Mouse (Mus musculus) heart, adult 9 months (tissue): ENCODE data around the gene Olfr782.
"Not testable (repeated sequence)": the region's sequence is repeated elsewhere in the genome, so short reads cannot be mapped to it uniquely, and the experiment has no call there.

ENCODE experiments used
- DNase-seq, 2 experiments: peaks; one replicate each; pipeline ENCODE4 v3.0.0; 2022; ENCODE audit warnings: low spot score in 2 of 2

The Olfr782 gene

GRCm38 (mm10) chr10:129348550-129348949 lies at the start of gene Olfr782:
TSS of gene Olfr782 (plus strand) at chr10:129348850.
- DNase-seq: no peak

DNA sequence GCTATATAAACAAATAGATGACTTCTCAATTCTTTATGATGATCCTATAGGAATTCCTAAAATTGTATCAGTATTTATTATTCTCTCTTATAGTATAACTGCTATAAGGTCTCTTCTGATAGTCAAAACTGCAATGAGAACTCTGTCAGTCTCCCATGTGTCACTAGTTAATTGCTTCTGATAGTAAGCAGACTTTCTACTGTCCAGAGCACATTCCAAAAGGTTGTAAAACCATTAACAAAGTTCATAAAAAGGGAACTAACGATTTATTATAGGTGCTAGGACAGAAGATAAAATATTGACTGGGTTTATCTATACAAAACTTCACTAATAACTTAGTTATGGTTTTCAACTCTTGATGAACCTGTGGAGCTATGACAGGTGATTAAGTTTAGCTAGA lies 35.7 kb upstream of the Olfr782 start:
- DNase-seq: not testable (repeated sequence)

DNA sequence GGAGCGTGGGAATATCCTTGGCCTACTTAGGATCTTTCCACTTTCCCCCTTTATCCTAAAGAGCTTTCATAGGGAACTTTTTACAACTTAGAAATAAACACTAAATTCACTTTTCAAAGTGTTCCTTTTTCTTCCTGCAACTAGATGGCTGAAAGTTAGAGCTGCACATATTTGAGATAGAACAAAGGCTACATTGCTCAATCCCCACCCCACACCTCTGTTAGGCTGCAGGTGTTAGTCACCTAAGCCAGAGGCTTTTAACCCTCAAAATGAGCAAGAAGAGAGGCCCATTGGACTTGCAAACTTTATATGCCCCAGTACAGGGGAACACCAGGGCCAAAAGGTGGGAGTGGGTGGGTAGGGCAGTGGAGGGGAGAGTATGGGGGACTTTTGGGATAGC lies 35.1 kb upstream of the Olfr782 start:
- not testable (repeated sequence) for DNase-seq

- DNase-seq: no peak
These were observed 30.8 kb upstream of the Olfr782 start, which contains the start of gene Olfr780 for GRCm38 (mm10) chr10:129317817-129318216. TSS of gene Olfr780 (plus strand) at chr10:129318117.

DNA sequence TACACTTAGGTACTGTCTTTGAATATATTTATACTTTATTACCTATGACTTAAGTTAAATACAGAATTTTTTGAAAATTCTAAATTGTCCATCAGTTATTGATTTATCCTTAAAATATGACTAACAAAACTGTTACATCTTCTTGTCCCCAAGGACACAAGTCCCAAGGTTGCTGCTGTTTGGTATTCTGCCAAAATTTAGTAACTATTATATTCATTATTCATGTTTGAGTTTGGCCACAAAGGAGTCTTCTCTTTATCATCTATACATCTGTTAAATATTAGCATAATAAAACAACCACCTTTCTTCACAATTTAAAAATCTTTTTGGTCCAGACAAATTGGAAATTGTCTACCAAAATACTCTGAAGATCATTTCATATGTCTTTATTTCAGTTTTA lies 20.1 kb upstream of the Olfr782 start, which contains the start of gene Olfr781:
Gene Olfr781 (plus strand): TSS at position 301 of the 400 bp plus-strand sequence.
- DNase-seq: no peak

DNA sequence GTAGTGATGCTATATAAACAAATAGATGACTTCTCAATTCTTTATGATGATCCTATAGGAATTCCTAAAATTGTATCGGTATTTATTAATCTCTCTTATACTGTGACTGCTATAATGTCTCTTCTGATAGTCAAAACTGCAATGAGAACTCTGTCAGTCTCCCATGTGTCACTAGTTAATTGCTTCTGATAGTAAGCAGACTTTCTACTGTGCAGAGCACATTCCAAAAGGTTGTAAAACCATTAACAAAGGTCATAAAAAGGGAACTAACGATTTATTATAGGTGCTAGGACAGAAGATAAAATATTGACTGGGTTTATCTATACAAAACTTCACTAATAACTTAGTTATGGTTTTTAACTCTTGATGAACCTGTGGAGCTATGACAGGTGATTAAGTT lies 3.8 kb downstream of the Olfr782 start:
- DNase-seq: not testable (repeated sequence)

GRCm38 (mm10) chr10:129356496-129356895 lies 7.8 kb downstream of the Olfr782 start:
- DNase-seq: not testable (repeated sequence)

DNA sequence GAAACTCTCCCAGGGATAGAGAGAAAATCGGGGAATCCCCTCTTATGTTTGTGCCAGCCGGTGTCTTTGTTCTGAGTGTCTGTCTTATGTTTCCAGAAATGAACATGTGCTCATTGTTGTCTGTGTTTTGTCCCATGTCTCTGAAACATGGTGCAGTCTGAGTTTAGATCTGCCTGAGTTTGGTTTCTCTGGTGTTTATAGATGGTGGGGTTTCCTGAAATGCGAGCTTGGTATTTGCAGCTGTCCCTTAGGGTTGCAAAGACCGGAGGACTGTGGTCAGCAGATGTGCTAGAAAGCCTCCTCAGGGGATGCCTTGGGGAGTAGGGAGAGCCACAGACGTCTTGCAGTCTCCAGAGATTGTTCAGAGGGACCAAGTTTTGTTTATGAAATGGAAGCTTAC lies 8.7 kb downstream of the Olfr782 start:
- no peak for DNase-seq

GRCm38 (mm10) chr10:129374051-129374450 lies 25.4 kb downstream of the Olfr782 start:
- DNase-seq: not testable (repeated sequence)

DNA sequence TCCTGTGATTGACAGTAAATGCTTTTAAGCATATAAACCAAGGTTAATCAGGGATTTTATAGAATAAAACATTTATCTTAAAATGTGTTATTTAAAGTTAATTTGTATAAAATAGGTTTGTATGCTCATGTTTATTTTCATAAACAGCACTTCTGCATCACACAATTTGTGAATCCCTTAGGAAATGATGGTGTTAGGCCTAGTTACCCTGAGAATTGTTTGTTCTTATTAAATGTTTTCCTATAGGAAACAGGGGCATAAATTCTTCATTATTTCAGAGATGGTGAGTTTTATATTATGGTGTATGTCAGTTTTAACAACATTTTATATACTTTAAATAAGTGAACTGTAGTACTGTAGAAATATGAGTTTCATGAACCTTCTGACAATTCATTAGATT lies 35.1 kb downstream of the Olfr782 start, which contains the start of gene Olfr784:
Gene Olfr784 (plus strand): TSS at position 301 of the 400 bp plus-strand sequence.
- no peak for DNase-seq

- DNase-seq: no peak
These were observed 52.2 kb downstream of the Olfr782 start for GRCm38 (mm10) chr10:129400892-129401291.
